Mouse (Mus musculus): ENCODE data around the gene Phka2. TPM values are rescaled to one million over a fixed set of nuclear protein-coding genes. Genes with fewer than 3 reads are reported as not detected.

The Phka2 gene
- total RNA-seq, 2 experiments from 2014 or later = 5.7 to 6.2 TPM

- DNase-seq = peak; percentile 25
- 0 out of 2 replicates have a peak overlapping the region, but pooled peaks have one; percentile 38 for H3K27ac ChIP-seq
- intact Hi-C loops (cut with DNase I) = no loop called here
- H3K4me3 ChIP-seq = no peak overlapping the region
- TF ChIP-seq CTCF (IDR thresholded peaks at IDR 0.05) = no peak
These were observed 102.1 kb downstream of the Phka2 start for GRCm38 (mm10) chrX:160603981-160604541.

DNA sequence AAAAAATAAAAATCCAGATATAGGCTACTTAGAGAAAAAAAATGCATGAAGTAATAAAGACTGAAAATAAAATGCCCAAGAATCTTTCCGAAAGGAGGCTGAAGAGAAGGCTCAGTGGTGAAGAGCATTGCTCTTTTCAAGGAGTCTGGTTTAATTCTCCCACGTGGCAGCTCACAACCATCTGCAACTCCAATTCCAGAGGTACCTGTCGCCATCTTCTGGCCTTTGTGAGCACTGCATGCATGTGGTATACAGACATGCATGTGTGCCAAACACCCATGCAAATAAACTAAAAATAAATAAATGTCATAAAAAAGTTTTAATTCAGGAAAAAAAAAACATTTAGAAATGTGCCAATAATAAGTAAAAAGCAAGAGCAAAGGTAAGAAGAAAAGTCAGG lies 107.9 kb downstream of the Phka2 start:
- DNase-seq = peak; percentile 52

DNA sequence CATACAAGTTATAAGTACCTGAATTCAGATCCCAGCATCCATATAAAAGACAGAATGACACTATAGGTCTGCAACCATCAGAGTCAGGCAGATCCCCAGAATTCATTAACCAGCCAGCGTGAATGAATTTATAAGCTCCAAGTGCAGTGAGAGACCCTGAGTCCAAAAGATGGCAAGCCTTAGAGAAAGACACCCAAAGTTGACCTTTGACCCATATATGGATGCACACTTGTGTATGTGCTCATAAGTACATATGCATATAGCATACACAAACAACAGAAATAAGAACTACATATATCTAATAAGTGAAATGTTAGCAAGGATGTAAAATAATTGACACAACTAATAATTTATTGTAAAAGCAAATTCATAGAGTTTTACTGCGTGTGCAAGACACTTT lies 108.5 kb downstream of the Phka2 start:
- intact Hi-C loops (cut with DNase I) = no loop called here
- DNase-seq = no peak
- no peak overlapping the region for H3K27ac ChIP-seq
- TF ChIP-seq CTCF (IDR thresholded peaks at IDR 0.05) = no peak
- H3K4me3 ChIP-seq = no peak overlapping the region

More for the DNA sequence above, 107.9 kb downstream of the Phka2 start:
- intact Hi-C loops (cut with DNase I) = no loop called here
- TF ChIP-seq CTCF (IDR thresholded peaks at IDR 0.05) = peak; percentile 70
- H3K27ac ChIP-seq = no peak overlapping the region
- no peak overlapping the region for H3K4me3 ChIP-seq

GRCm38 (mm10) chrX:160610882-160611644 lies 109.1 kb downstream of the Phka2 start:
- no peak for TF ChIP-seq CTCF (IDR thresholded peaks at IDR 0.05)
- intact Hi-C loops (cut with DNase I) = no loop called here

More at GRCm38 (mm10) chrX:160610882-160611644, 109.1 kb downstream of the Phka2 start:
- no peak for DNase-seq
- Histone ChIP-seq H3K4me3 (no peak overlapping the region), H3K27ac (no peak overlapping the region)

Other genes with a start within 250 kb of the Phka2 start
- 1 to 10 TPM in 1 of 2 experiments, under 1 TPM in 1; 0.71 to 1.2 TPM for gene Adgrg2, start 111.5 kb upstream of the Phka2 start, total RNA-seq (2021)
- gene Ppef1, start 233.6 kb downstream of the Phka2 start, total RNA-seq (2021) = not detected